Mouse (Mus musculus) heart, adult 2 months (tissue): ENCODE results near the gene Tex35. TPM values are rescaled to one million over a fixed set of nuclear protein-coding genes. Genes with fewer than 3 reads are reported as not detected.

ENCODE experiments used
- DNase-seq, 2 experiments: peaks; one replicate each; pipeline ENCODE4 v3.0.0; 2021
- H3K27ac ChIP-seq: fragments of 200-600 bp; 2 replicates; pipeline ENCODE4 v1.8.1; 2022
- H3K27me3 ChIP-seq: fragments of 200-500 bp; 2 replicates; pipeline ENCODE4 v1.6.1; 2012; ENCODE audit warnings: mild to moderate bottlenecking, low read length, inconsistent platforms, mixed read lengths; ENCODE audit not compliant: control insufficient read depth, insufficient read depth
- H3K36me3 ChIP-seq: fragments of 200-500 bp; 2 replicates; pipeline ENCODE4 v1.6.1; 2012; ENCODE audit warnings: low read length, inconsistent platforms; ENCODE audit not compliant: control insufficient read depth, insufficient read depth
- H3K4me1 ChIP-seq: fragments of 200-500 bp; 2 replicates; pipeline ENCODE4 v1.6.1; 2011; ENCODE audit warnings: low read length; ENCODE audit not compliant: control insufficient read depth, insufficient read depth
- H3K4me3 ChIP-seq: fragments of 200-600 bp; 2 replicates; pipeline ENCODE4 v1.8.1; 2022
- H3K79me2 ChIP-seq: fragments of 200-500 bp; replicated peaks from 2 replicates; pipeline ENCODE4 v1.6.1; 2012; ENCODE audit warnings: mild to moderate bottlenecking, inconsistent platforms, low read length, moderate library complexity, mixed read lengths; ENCODE audit not compliant: control insufficient read depth, insufficient read depth
- H3K9ac ChIP-seq: fragments of 200-500 bp; 2 replicates; pipeline ENCODE4 v1.6.1; 2012; ENCODE audit warnings: low read depth, mild to moderate bottlenecking, control low read depth, inconsistent platforms, low read length, mixed read lengths
- CTCF ChIP-seq: fragments of 200-600 bp; IDR thresholded peaks from 2 replicates; pipeline ENCODE4 v1.8.1; 2022; ENCODE audit warnings: antibody characterized with exemption, mild to moderate bottlenecking, moderate library complexity
- EP300 ChIP-seq: fragments of 200-500 bp; IDR thresholded peaks from 2 replicates; pipeline ENCODE4 v1.6.1; 2011; ENCODE audit warnings: low read depth, low read length, control low read depth; ENCODE audit not compliant: insufficient read depth
- POLR2A ChIP-seq: fragments of 200-500 bp; IDR thresholded peaks from 2 replicates; pipeline ENCODE4 v1.6.1; 2011; ENCODE audit warnings: mild to moderate bottlenecking, low read depth, low read length, control low read depth; ENCODE audit not compliant: insufficient read depth
- WGBS: fragments of 180-500 bp; shearing (Covaris S2); methylation state at CpG from one replicate; pipeline ENCODE4 v1.1.7; 2018; 5-methylcytosine and 5-hydroxymethylcytosine counted together
- intact Hi-C: fragments of 180-260 bp; cut with DNase I; formaldehyde crosslinking; loops from one replicate; pipeline ENCODE4 v1.15.1; 2025
- polyA plus RNA-seq: library from polyadenylated mRNA; depleted of rRNA; stranded (reverse); fragments of >200 nt; gene quantifications from 2 replicates; pipeline ENCODE4 v1.2.3, GENCODE M21; 2012; rRNA removed
- total RNA-seq, 2 experiments: library from RNA; stranded (reverse); gene quantifications; 2 replicates each; pipeline ENCODE4 v1.2.3; 2021

Tex35 gene
- total and polyA plus RNA-seq, 3 experiments, result not detected

GRCm38 (mm10) chr1:157049886-157050285 is 58.6 kb downstream of the Tex35 start:
- TF ChIP-seq CTCF (no peak), POLR2A (no peak), EP300 (no peak)
- no peak overlapping the region for H3K4me3 ChIP-seq
- DNase-seq, result no peak
- H3K79me2 ChIP-seq, result no peaks in the 10 kb centered on the region
- H3K9ac ChIP-seq, result no peak overlapping the region
- no peaks in the 10 kb centered on the region for H3K36me3 ChIP-seq
- intact Hi-C loops, result loop anchor here (5.0 kb wide), 1 partner anchor 43 kb away; no protein-coding TSS in a partner anchor
- no peaks in the 10 kb centered on the region for H3K27me3 ChIP-seq
- H3K4me1 ChIP-seq, result peaks cover 3% of the 10 kb centered on the region
- 64% methylated on average over 2 of the region's 2 CpGs for WGBS
- no peak overlapping the region for H3K27ac ChIP-seq

Other genes starting within 250 kb of the Tex35 start
- 1 to 10 TPM; 8.1 TPM for gene Ralgps2, start 169.1 kb downstream of the Tex35 start, total RNA-seq
- gene Ralgps2, start 169.1 kb downstream of the Tex35 start, polyA plus RNA-seq, result 3.5 and 4.9 TPM in 2 replicates